Mouse (Mus musculus): Measurements from ENCODE around the gene Tcea3. TPM values are rescaled to one million over a fixed set of nuclear protein-coding genes. Genes with fewer than 3 reads are reported as not detected.

Tcea3 gene
- total RNA-seq, 2 experiments from 2014 or later = 149 to 154 TPM

- no peak for DNase-seq (ENCODE audit: low spot score in 2 of 2)
Observed at GRCm38 (mm10) chr4:136270648-136271047, 23.1 kb downstream of the Tcea3 start.

- no peak for DNase-seq (ENCODE audit: low spot score in 2 of 2)
Observed at GRCm38 (mm10) chr4:136281097-136281496, 33.6 kb downstream of the Tcea3 start.

- DNase-seq (ENCODE audit: low spot score in 2 of 2) = no peak
Observed at GRCm38 (mm10) chr4:136281611-136282010, 34.1 kb downstream of the Tcea3 start.

- DNase-seq (ENCODE audit: low spot score in 2 of 2) = no peak
Observed at GRCm38 (mm10) chr4:136282621-136283480, 35.3 kb downstream of the Tcea3 start.

GRCm38 (mm10) chr4:136283783-136284182 is 36.3 kb downstream of the Tcea3 start:
- no peak for DNase-seq (ENCODE audit: low spot score in 2 of 2)

GRCm38 (mm10) chr4:136284455-136284854 is 36.9 kb downstream of the Tcea3 start, which contains the start of gene Zfp46:
TSS of gene Zfp46 (plus strand) at chr4:136284683.
- DNase-seq (ENCODE audit: low spot score in 2 of 2) = peak; percentile 82 to 91

GRCm38 (mm10) chr4:136284891-136285290 is 37.4 kb downstream of the Tcea3 start:
- DNase-seq (ENCODE audit: low spot score in 2 of 2) = peak in 1 of 2 experiments; percentile 23

GRCm38 (mm10) chr4:136285348-136285810 is 37.9 kb downstream of the Tcea3 start:
- peak; percentile 82 to 95 for DNase-seq (ENCODE audit: low spot score in 2 of 2)

- DNase-seq (ENCODE audit: low spot score in 2 of 2) = peak; percentile 90 to 97
Observed at GRCm38 (mm10) chr4:136285811-136286371, 38.4 kb downstream of the Tcea3 start.

GRCm38 (mm10) chr4:136289918-136290780 is 42.6 kb downstream of the Tcea3 start:
- DNase-seq (ENCODE audit: low spot score in 2 of 2) = no peak

GRCm38 (mm10) chr4:136290781-136291595 is 43.5 kb downstream of the Tcea3 start:
- DNase-seq (ENCODE audit: low spot score in 2 of 2) = no peak

GRCm38 (mm10) chr4:136291692-136292091 is 44.2 kb downstream of the Tcea3 start:
- no peak for DNase-seq (ENCODE audit: low spot score in 2 of 2)

- DNase-seq (ENCODE audit: low spot score in 2 of 2) = no peak
Observed at GRCm38 (mm10) chr4:136295941-136296340, 48.4 kb downstream of the Tcea3 start.

GRCm38 (mm10) chr4:136302462-136302861 is 54.9 kb downstream of the Tcea3 start:
- DNase-seq (ENCODE audit: low spot score in 2 of 2) = no peak

GRCm38 (mm10) chr4:136304181-136304580 is 56.7 kb downstream of the Tcea3 start:
- DNase-seq (ENCODE audit: low spot score in 2 of 2) = no peak

GRCm38 (mm10) chr4:136308355-136308754 is 60.8 kb downstream of the Tcea3 start:
- DNase-seq (ENCODE audit: low spot score in 2 of 2) = no peak

GRCm38 (mm10) chr4:136309780-136310179 is 62.3 kb downstream of the Tcea3 start:
- peak in 1 of 2 experiments; percentile 49 for DNase-seq (ENCODE audit: low spot score in 2 of 2)

GRCm38 (mm10) chr4:136310229-136311041 is 62.9 kb downstream of the Tcea3 start, which contains the start of gene Hnrnpr:
TSS of gene Hnrnpr (plus strand) at chr4:136310942.
- peak; percentile 99 for DNase-seq (ENCODE audit: low spot score in 2 of 2)
